Mouse (Mus musculus) layer of hippocampus, postnatal 10 days (tissue): ENCODE measurements around the gene Map2k2. TPM values are rescaled to one million over a fixed set of nuclear protein-coding genes. Genes with fewer than 3 reads are reported as not detected.
"Not testable (repeated sequence)": the region's sequence is repeated elsewhere in the genome, so short reads cannot be mapped to it uniquely, and the experiment has no call there.

Experiments
- DNase-seq, 2 experiments: peaks; one replicate each; pipeline ENCODE4 v3.0.0; 2021; ENCODE audit warnings: low spot score in 2 of 2
- long read RNA-seq: library from polyadenylated mRNA; stranded (forward); transcript quantifications from one replicate; pipeline ENCODE4 v2.0.0, GENCODE M21; 2023
- total RNA-seq, 2 experiments: library from RNA; stranded (reverse); gene quantifications; 2 replicates each; pipeline ENCODE4 v1.2.3; 2021

The Map2k2 gene
- 100 to 1,000 TPM; 139 to 150 TPM for total RNA-seq
- long read RNA-seq, transcript Map2k2-207 (11 exons, 2,405 nt): minor isoform, 43 of 175 reads
- long read RNA-seq, transcript Map2k2-202 (11 exons, 1,556 nt): major isoform, 89 of 175 reads
- long read RNA-seq, partial matches to known transcripts: 15 of 175 reads
- long read RNA-seq, other reads (novel, unspliced or antisense): 25 of 175 reads

DNA sequence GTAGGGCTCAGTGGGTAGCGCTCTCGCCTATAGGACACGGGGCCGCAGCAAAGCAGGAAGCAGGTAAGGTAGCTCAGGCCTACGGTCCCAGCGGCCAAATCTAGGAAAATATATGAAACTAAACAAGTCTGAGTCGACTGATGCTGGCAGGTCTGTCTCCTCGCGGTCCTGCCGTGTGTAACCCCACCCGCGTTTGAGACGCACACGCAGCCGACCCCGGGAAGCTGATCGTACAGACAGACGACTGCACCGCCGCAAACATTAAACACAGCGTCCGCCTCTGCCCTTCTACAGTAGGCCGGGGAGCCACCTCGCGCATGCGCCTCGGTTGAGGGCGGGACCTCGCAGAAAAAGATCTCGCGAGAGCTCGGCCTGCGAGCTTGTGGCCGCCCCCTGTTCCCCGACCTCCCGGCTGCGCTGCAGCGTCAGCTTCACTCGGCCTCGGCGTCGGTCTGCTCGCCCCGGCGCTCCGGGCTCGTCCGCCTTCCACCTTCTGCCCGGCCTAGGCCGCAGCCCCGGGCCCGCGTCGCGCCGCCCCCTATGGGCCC is at the start of gene Map2k2:
Gene Map2k2 (plus strand): TSS at position 351 of the 548 bp plus-strand sequence.
- DNase-seq: peak; percentile 98

DNA sequence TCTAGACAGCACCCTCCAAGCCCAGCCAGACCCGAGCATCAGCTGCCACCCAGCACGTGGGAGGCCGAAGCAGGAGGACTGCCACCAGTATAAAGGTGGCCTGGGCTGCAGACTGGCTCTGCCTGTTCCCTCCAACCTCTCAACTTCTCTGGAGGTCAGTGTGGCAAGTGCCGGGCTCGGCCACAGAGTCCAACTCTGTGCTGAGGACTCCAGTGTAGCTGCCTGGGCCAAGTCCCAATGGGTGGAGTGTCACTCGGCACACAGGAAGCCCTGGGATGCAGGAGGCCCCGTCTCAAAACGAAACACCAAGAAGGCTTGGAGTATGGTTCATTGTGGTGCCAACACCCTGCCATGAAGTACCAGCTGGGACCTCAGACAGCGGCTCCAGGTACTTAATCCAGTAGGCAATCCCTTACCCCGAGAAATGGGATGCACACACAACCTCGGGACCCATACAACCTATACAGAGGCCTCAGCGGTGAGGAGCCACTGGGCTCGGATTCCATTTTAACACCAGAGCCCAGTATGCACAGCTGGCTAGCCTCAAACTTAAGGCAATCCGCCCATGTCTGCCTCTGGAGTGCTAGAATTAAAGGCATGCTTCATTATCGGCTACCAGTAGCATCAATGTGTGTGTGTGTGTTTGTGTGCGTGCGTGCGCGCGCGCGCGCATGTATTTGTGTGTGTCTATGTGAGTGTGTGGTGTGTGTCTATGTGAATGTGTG is 48.1 kb upstream of the Map2k2 start:
- no peak for DNase-seq

DNA sequence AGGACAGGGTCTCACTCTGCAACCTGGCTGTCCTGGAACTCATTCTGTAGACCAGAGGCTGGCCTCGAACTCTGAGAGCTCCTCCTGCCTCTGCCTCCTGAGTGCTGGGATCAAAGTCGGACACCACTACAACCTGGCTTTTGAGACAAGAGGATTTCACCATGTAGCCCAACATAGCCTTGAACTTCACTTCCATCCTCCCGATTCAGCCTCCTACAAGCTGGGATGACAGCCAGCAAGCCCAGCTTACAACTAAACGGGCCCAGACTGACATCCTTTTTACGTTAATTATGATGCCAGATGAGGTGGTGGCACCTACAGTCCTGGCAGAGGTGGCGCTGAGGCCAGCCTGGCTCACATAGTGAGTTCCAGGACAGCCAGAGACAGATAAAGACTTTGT is 46.8 kb upstream of the Map2k2 start:
- no peak for DNase-seq

DNA sequence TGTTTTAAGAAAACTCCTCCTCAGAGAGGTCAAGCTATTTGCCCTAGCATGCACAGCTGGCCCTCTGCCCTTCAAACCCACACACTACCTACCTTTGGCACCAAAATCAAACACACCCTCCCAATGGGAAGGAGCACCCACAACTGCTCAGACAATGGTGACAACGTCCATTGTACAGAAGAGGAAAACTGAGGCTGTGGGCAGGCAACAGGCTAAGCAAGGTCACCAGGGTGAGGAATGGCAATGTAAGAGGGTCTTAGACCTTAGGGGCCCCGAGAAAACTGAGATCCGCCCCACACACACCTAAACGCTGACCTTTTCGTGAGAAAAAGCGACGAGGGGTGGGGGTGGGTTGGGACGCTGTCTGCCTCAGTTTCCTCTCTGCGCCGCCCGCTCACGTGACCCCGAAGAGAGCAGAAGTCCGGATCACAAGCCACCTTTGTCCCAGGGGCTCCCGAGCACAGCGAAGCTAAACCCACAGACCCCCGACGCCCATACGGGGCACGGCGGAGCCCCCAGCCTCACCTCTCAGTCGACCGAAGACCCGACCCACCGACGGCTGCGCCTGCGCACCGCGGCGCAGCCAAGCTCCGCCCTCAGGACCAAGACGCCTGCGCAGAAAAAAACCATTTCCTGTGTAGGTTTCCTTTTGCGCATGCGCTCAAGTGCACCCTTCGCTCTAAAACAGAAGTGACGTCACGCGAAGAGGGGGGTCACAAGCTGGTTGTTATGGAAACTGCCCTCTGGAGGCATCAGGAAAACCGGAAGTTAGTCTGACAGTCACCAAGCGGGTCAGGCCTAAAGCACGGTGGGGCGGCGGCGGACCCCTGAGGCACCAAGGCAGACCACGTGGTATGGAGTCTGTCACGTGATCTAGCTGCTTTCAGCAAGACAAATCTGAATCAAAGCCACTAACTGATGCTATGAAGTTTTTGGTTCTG is 45.8 kb upstream of the Map2k2 start, which contains the start of gene Sgta:
Gene Sgta (minus strand): TSS at position 579 of the 941 bp plus-strand sequence.
- DNase-seq: peak; percentile 99

DNA sequence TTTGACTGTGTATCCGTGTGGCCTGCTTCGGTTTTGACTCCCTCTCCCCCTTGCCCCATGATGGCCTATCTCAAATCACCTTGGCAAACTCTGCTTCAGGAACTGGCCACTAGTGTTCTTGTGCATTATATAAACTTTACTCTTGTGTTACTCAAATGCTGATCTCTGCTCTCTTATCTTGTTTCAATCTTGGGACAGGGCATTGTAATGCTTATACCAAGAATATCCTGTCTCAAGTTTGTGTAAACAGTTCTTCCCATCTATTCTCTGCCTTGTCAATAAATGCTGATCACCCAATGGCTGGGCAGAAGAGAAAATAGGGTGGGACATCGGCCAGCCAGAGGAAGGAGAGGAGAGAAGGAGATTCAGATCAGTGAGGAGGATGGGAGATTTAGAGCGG is 43.0 kb upstream of the Map2k2 start:
- DNase-seq: no peak

DNA sequence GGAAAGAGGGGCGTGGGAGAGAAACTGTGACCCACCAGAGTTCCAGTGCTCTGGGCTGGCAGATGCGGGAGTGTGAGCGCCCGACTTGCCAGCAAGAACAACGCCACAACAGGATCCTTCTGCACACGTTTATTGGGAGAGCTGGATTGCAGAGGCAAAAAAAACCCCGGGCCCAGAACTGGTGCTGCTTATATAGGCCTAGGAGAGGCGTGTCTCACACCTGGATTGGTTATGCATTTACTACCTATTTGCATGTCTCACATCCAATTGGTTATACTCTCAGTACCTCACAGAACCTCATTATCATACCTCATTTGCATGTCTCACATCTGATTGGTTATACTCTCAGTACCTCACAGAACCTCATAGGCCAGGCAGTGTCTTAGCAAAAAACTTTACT is 41.2 kb upstream of the Map2k2 start:
- DNase-seq: not testable (repeated sequence)

DNA sequence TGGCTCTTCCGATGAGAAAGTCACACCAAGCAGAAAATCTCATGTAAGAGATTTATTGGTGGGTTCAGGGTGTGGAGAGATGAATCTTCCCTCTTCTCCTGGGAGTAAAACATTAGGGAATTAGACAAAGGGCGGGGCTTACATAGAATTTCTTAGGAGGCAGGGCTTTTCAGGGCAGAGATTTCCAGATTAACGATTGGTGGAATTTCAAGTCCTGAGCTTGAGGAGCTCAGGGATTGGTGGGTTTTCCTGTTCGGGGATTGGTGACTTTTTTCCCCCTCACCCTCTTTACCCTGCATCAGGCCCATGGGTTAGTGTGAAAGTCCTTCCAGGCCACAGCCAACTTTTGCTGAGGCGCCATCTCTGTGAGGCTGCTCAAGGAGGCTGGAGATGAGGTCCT is 37.0 kb upstream of the Map2k2 start:
- DNase-seq: no peak

DNA sequence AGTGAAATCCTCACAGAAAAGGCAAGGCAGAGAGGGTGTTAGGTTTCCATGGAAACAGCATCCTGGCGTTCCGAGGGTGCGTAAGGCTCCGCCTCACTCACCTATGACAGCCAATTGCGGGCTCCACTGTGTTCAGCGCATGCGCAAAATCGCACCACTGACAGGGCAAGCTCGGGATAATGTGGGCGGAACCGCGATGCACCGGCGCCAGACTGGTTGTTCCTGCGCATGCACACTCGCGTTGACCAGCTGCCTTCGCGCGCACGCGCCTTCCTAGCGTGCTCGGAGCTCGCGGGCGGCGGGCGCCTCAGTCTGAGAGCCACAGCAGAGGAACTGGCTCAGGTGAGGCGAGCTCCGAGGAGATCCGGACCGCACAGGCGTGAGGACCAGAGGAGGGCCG is 35.9 kb upstream of the Map2k2 start, which contains the start of gene Thop1:
Gene Thop1 (plus strand): TSS at position 200 of the 400 bp plus-strand sequence.
- DNase-seq: peak; percentile 95 to 96

DNA sequence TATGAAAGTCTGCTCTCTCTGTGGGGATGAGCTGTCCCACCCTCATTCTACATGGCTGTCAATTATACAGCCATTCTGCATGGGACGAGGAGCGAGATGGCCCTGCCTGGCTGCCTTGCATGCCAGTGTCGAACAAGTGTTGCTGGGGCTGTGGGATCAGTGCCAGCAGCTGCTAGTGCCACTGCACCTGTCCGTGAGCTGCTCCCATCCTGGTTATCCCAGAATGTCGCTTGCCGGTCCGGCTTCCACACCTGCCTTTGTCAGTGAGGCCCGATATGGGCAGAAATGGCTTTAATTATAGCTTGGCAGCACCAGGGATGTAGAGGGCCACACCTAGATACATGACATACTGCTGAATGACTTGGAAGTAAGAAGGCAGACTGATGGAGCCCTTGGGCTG is 33.4 kb upstream of the Map2k2 start:
- DNase-seq: no peak

DNA sequence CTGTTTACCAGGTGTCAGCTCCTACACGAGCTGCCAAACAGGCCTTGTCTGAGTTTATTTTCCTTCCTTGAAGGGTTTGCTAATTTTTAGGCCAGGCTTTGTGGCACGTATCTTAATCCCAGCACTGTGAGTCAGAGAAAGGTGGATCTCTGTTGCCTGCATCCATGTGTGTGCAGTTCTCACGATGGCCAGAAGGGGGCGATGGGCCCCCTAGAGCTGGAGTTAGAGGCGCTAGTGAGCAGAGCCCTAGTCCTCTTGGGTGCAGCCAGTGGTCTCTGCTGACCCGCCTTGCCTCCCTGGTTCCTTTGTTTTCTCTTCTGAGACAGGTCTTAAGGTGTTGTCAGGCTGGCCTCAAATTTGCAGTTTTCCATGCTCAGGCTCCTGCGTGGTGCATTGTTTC is 32.3 kb upstream of the Map2k2 start:
- no peak for DNase-seq

DNA sequence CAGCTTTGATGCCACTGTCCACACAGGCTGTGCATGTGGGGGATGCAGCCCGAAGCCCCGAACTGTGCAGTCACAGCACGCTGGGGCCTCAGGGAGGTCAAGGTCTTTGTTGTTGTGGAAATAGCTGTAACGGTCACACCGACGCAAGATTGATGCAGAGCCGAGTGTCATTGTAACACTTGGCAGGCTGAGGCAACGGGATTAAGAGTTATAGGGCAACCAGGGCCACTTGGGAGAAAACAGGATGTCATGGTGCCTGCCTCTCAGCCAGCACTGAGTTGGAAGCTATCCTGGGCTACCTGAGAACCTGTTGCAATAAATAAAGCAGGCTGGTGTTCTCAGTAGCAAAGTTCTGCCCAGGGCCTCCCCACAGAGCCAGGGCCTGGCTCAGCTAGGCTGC is 30.0 kb upstream of the Map2k2 start:
- no peak for DNase-seq

DNA sequence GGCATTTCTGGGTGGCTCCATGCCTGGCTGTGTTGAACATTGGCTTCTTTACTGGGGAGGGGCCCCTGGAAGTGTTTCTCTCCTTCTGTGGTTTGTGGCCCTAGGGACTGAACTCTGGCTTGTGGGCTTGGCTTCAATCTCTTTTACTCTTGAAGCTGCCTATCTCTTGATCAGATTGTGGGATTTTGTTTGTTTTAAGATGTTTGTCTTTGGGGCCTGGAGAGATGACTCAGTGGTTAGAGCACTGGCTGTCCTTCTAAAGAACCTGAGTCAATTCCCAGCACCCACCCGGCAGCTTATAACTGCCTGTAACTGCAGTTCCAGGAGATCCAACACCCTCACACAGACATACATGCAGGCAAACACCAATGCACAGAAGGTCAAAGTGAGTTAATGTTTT is 29.4 kb upstream of the Map2k2 start:
- no peak for DNase-seq

DNA sequence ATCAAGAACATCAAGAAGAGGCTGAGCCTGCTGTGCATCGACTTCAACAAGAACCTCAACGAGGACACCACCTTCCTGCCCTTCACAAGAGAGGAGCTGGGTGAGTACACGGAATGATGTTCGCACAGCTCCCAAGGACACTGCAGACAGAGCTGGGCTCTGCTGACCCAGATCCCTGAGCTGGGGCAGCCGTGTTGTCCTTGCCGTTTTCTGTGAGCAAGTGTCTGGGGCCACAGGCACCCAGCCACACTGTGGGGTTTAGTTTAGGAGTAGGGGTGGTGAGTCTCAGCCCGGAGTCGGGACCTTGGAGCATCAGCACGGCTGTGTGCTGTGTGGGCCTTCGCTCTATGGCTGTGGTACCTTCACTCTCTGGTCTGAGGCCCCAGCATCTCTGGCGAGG is 27.8 kb upstream of the Map2k2 start:
- DNase-seq: no peak

DNA sequence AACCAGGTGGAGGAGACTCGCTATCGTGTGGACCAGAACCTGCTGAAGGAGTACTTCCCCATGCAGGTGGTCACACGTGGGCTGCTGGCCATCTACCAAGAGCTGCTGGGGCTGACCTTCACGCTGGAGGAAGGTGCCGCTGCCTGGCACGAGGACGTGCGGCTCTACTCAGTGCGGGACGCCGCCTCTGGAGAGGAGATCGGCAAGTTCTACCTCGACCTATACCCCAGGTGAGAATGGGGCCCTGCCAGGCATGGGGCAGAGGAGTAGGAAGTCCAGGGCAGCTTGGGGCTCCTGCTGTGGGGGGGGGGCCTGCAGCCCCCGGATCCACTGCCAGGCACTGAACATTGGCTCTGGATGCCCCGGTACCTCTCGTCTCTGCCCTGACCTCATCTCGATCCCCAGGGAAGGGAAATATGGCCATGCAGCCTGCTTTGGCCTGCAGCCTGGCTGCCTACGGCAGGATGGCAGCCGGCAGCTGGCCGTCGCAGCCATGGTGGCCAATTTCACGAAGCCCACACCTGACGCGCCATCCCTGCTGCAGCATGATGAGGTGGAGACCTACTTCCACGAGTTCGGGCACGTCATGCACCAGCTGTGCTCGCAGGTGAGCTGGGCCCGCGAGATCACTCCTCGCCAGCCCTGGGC is 25.6 kb upstream of the Map2k2 start:
- DNase-seq: no peak

DNA sequence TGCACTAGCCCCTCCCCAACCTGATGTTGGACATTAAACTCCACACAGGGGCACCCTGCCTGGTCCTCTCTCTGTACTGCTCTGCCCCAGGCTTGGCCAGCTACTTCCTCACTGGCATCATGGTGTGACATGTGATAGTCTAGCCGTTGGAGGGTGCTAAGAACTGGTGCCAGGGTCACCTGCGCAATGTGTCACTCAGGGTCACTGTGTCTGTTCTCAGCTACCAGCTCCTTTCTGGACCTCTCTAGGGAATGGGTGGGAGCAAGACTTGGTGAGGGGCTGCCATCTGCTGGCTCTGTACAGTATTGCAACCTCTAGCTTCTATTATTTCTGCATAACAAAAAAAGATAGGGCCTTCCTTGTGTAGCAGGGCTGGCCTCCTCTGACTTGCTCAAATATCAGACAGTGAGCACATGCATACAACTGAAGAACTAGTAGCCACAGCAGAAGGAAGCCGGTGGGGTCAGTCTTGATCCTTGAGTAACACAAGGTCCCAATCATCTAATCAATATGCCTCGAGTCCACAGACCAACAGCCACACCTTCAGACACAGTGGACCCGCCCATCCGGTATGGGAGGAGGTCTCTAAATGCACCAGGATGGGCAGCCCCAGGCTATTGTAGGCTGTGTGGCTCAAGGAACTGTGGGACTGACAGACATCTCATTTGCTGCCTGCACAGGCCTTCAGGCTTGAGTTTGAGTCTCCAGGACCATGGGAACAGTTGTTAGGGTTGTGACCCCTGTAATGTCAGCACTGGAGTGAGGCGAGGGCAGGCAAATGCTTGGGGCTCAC is 23.4 kb upstream of the Map2k2 start:
- DNase-seq: peak; percentile 84

DNA sequence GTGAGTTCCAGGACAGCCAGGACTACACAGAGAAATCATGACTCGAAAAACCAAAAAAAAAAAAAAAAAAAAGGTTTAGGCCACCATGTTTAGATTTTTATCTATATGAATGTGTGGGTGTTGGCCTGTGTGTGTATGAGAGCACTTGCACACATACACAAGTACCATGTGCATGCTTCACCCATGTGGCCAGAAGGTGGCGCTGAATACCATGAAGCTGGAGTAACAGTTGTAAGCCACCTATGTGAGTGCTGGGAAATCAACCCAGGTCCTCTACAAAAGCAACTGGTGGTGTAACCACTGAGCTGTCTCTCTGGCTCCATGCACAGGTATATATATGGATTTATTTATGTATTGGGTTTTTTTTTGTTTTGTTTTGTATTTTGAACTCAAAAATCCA is 18.7 kb upstream of the Map2k2 start:
- no peak for DNase-seq

DNA sequence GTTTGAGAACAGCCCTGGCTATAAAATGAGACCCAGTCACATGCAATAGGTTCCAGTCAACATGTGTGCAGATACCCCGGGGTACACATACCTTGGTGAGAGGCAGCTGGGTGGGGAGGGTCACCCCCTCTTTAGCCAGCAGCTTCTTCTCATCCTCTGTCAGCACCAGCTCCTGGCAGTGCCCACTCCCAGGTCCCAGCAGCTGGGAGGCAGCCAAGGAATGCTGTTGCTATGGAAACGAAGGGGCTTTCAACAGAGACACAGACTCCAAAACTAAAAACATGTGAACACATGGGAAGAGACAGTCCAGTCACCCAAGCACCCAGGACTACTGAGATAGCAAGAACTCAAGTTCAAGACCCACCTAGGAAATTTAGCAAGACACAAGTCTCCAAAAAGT is 16.5 kb upstream of the Map2k2 start:
- peak in 1 of 2 experiments; percentile 45 for DNase-seq

DNA sequence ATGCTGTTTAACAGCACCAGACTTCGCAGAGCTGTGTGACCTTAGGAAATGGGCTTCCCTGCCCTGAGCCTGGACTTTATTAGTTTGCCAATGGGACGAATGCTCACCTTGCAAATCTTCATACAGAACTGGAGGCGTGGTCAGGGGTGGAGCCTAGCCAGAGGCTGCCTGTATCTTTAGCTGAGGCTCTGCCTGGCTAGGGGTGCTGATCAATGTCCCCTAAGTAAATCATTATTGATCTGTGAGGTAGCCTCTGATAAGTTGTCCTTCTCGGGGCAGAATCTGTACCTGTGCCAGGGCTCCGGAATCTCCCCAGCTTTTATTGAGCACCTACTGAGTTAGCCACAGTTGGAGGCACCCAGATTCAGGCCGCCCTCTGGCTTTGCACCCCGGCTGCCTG is 15.1 kb upstream of the Map2k2 start:
- DNase-seq: no peak

DNA sequence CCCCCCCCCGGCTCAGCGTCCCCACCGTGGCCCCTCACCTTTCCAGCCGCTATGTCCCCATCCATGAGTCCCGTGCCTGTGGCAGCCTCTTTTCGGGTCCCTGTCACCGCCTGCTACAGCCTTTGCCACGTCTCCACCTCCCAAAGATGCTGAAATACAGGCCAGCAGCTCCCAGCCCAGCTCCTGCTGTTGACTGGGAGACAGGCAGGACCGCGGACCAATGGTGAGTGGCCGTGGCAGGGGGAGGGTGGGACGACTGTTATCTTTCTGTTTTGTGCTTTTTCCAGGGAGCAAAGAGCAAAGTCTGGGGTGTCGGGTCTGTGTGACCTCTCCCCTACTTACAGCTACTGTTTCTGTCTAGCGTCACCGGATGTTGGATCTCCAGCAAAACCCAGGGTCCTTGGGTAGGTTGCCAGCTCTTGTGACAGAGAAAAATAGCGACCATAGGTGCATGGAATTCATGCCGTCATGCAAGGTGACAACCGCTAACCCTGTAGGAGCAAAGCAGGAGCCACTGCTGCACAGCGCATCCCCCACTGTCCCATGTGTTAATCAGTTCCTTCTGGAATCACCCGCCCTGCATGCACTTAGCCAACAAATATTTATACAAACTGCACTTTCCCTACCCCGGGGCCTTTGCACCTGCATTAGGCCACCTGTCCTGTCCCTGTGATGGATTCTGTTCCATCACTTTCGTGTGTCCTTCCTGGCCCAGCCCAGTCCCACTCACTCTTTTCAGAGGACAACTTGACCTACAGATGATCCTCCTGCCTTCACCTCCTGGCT is 13.1 kb upstream of the Map2k2 start:
- DNase-seq: peak in 1 of 2 experiments; percentile 41
